Mouse (Mus musculus) MEL (cell line): Measurements from ENCODE around the gene Stk32b. TPM values are rescaled to one million over a fixed set of nuclear protein-coding genes. Genes with fewer than 3 reads are reported as not detected.
A peak's percentile ranks its signal among the peaks of the same experiment; 100 is the strongest.

ENCODE experiments used
- DNase-seq: peaks from one replicate; pipeline ENCODE4 v3.0.0; 2011; ENCODE audit warnings: low read depth, low spot score
- H3K27ac ChIP-seq: 2 replicates; pipeline ENCODE4 v1.5.1; 2012; ENCODE audit warnings: low read depth, mild to moderate bottlenecking, control low read depth, low read length, moderate library complexity; ENCODE audit not compliant: control insufficient read depth
- H3K27me3 ChIP-seq, 2 experiments: fragments of 150-350 bp in 1 of 2; sonication (generic) in 1 of 2; 2 replicates each; pipeline ENCODE4 v1.6.1; 2012; ENCODE audit warnings: low read length in 2 of 2, mild to moderate bottlenecking in 2 of 2, improper control_type of control experiment in 1 of 2, moderate library complexity in 1 of 2; ENCODE audit not compliant: insufficient read depth in 2 of 2, control insufficient read depth in 1 of 2
- H3K36me3 ChIP-seq, 2 experiments: 2 replicates each; pipeline ENCODE4 v1.6.1; 2012 to 2014; ENCODE audit warnings: low read length in 2 of 2, improper control_type of control experiment in 1 of 2, inconsistent platforms in 1 of 2, mild to moderate bottlenecking in 1 of 2; ENCODE audit not compliant: insufficient read depth in 2 of 2, control insufficient read depth in 1 of 2
- H3K4me1 ChIP-seq, 2 experiments: fragments of 150-350 bp in 1 of 2; sonication (generic) in 1 of 2; 2 replicates each; pipeline ENCODE4 v1.6.1; 2012; ENCODE audit warnings: low read length in 2 of 2, improper control_type of control experiment in 1 of 2, mild to moderate bottlenecking in 1 of 2; ENCODE audit not compliant: insufficient read depth in 2 of 2, control insufficient read depth in 1 of 2
- H3K4me3 ChIP-seq, 2 experiments: fragments of 150-350 bp in 1 of 2; sonication (generic) in 1 of 2; 2 replicates each; pipeline ENCODE4 v1.5.1; 2012; ENCODE audit warnings: low read depth in 2 of 2, low read length in 2 of 2, mild to moderate bottlenecking in 2 of 2, moderate library complexity in 2 of 2, control low read depth in 1 of 2, improper control_type of control experiment in 1 of 2; ENCODE audit not compliant: control insufficient read depth in 1 of 2, insufficient read depth in 1 of 2
- H3K79me2 ChIP-seq: 2 replicates; pipeline ENCODE4 v1.6.1; 2012; ENCODE audit warnings: mild to moderate bottlenecking, low read length, moderate library complexity; ENCODE audit not compliant: control insufficient read depth, poor library complexity, insufficient read depth
- H3K9ac ChIP-seq: 2 replicates; pipeline ENCODE4 v1.6.1; 2012; ENCODE audit warnings: low read depth, mild to moderate bottlenecking, control low read depth, low read length, moderate library complexity; ENCODE audit not compliant: control insufficient read depth, poor library complexity, severe bottlenecking
- H3K9me3 ChIP-seq: fragments of 150-350 bp; sonication (generic); replicated peaks from 2 replicates; pipeline ENCODE4 v1.6.1; 2012; ENCODE audit warnings: mild to moderate bottlenecking, low read length, improper control_type of control experiment, moderate library complexity; ENCODE audit not compliant: insufficient read depth
- BHLHE40 ChIP-seq: IDR thresholded peaks from 2 replicates; pipeline ENCODE4 v1.6.1; 2012; ENCODE audit warnings: low read depth, mild to moderate bottlenecking, inconsistent platforms, low read length, improper control_type of control experiment, borderline replicate concordance
- CHD1 ChIP-seq: IDR thresholded peaks from 2 replicates; pipeline ENCODE4 v1.6.1; 2012; ENCODE audit warnings: low read depth, mild to moderate bottlenecking, inconsistent platforms, low read length, improper control_type of control experiment
- CHD2 ChIP-seq: IDR thresholded peaks from 2 replicates; pipeline ENCODE4 v1.6.1; 2011; ENCODE audit warnings: low read length, improper control_type of control experiment
- CTCF ChIP-seq, 3 experiments: IDR thresholded peaks in 2 of 3; conservative IDR thresholded peaks in 1 of 3; 2 replicates each; pipeline ENCODE4 v1.5.1; 2011 to 2012; ENCODE audit warnings: low read length in 3 of 3, low read depth in 2 of 3, mild to moderate bottlenecking in 2 of 3, improper control_type of control experiment in 1 of 3, inconsistent platforms in 1 of 3, mixed read lengths in 1 of 3, moderate library complexity in 1 of 3; ENCODE audit not compliant: control insufficient read depth in 1 of 3, insufficient read depth in 1 of 3, poor library complexity in 1 of 3, severe bottlenecking in 1 of 3
- EP300 ChIP-seq, 2 experiments: IDR thresholded peaks; 2 replicates each; pipeline ENCODE4 v1.6.1; 2011; ENCODE audit warnings: improper control_type of control experiment in 2 of 2, low read length in 2 of 2, low read depth in 1 of 2, mild to moderate bottlenecking in 1 of 2
- GABPA ChIP-seq: IDR thresholded peaks from 2 replicates; pipeline ENCODE4 v1.6.1; 2012; ENCODE audit warnings: low read depth, mild to moderate bottlenecking, inconsistent platforms, low read length, improper control_type of control experiment, moderate library complexity
- GATA1 ChIP-seq: IDR thresholded peaks from 2 replicates; pipeline ENCODE4 v1.6.1; 2011; ENCODE audit warnings: low read depth, low read length, improper control_type of control experiment
- JUND ChIP-seq: IDR thresholded peaks from 2 replicates; pipeline ENCODE4 v1.6.1; 2011; ENCODE audit warnings: low read depth, mild to moderate bottlenecking, improper control_type of control experiment, low read length
- KAT2A ChIP-seq: conservative IDR thresholded peaks from 2 replicates; pipeline ENCODE4 v1.6.1; 2012; ENCODE audit warnings: low read depth, low read length, improper control_type of control experiment, inconsistent platforms
- MAFK ChIP-seq: IDR thresholded peaks from 2 replicates; pipeline ENCODE4 v1.6.1; 2011; ENCODE audit warnings: low read depth, mild to moderate bottlenecking, low read length, improper control_type of control experiment, borderline replicate concordance
- MAX ChIP-seq: IDR thresholded peaks from 2 replicates; pipeline ENCODE4 v1.6.1; 2011; ENCODE audit warnings: low read length, improper control_type of control experiment
- MXI1 ChIP-seq: IDR thresholded peaks from 2 replicates; pipeline ENCODE4 v1.6.1; 2011; ENCODE audit warnings: mild to moderate bottlenecking, low read depth, low read length, improper control_type of control experiment
- MYB ChIP-seq: IDR thresholded peaks from 2 replicates; pipeline ENCODE4 v1.6.1; 2011; ENCODE audit warnings: mild to moderate bottlenecking, low read depth, low read length, improper control_type of control experiment
- MYC ChIP-seq: IDR thresholded peaks from 2 replicates; pipeline ENCODE4 v1.6.1; 2011; ENCODE audit warnings: low read depth, mild to moderate bottlenecking, low read length, improper control_type of control experiment, moderate library complexity
- NELFE ChIP-seq: IDR thresholded peaks from 2 replicates; pipeline ENCODE4 v1.6.1; 2011; ENCODE audit warnings: low read depth, low read length, improper control_type of control experiment
- POLR2AphosphoS5 ChIP-seq: IDR thresholded peaks from 2 replicates; pipeline ENCODE4 v1.6.1; 2012; ENCODE audit warnings: low read depth, borderline replicate concordance, mild to moderate bottlenecking, inconsistent platforms, low read length, moderate library complexity, mixed read lengths
- RAD21 ChIP-seq: IDR thresholded peaks from 2 replicates; pipeline ENCODE4 v1.6.1; 2011; ENCODE audit warnings: mild to moderate bottlenecking, low read depth, low read length, improper control_type of control experiment
- RCOR1 ChIP-seq: IDR thresholded peaks from 2 replicates; pipeline ENCODE4 v1.6.1; 2012; ENCODE audit warnings: low read depth, mild to moderate bottlenecking, inconsistent platforms, low read length, improper control_type of control experiment
- SIN3A ChIP-seq: IDR thresholded peaks from 2 replicates; pipeline ENCODE4 v1.6.1; 2012; ENCODE audit warnings: low read length, improper control_type of control experiment, inconsistent platforms
- TAL1 ChIP-seq: IDR thresholded peaks from 2 replicates; pipeline ENCODE4 v1.6.1; 2012; ENCODE audit warnings: mild to moderate bottlenecking, inconsistent platforms, low read length, moderate library complexity, mixed read lengths
- TBP ChIP-seq: IDR thresholded peaks from 2 replicates; pipeline ENCODE4 v1.8.0; 2011; ENCODE audit warnings: low read depth, low read length, improper control_type of control experiment
- TCF12 ChIP-seq: IDR thresholded peaks from 2 replicates; pipeline ENCODE4 v1.6.1; 2014; ENCODE audit warnings: low read depth, mild to moderate bottlenecking, inconsistent platforms, low read length, improper control_type of control experiment, moderate library complexity
- UBTF ChIP-seq: IDR thresholded peaks from 2 replicates; pipeline ENCODE4 v1.6.1; 2012; ENCODE audit warnings: low read depth, mild to moderate bottlenecking, inconsistent platforms, low read length, improper control_type of control experiment, moderate library complexity, borderline replicate concordance; ENCODE audit not compliant: insufficient read depth
- USF1 ChIP-seq: IDR thresholded peaks from 2 replicates; pipeline ENCODE4 v1.6.1; 2014; ENCODE audit warnings: low read depth, mild to moderate bottlenecking, inconsistent platforms, low read length, improper control_type of control experiment, moderate library complexity
- USF2 ChIP-seq, 2 experiments: IDR thresholded peaks; 2 replicates each; pipeline ENCODE4 v1.6.1; 2011 to 2012; ENCODE audit warnings: improper control_type of control experiment in 2 of 2, low read length in 2 of 2, borderline replicate concordance in 1 of 2, inconsistent platforms in 1 of 2, low read depth in 1 of 2, mild to moderate bottlenecking in 1 of 2; ENCODE audit not compliant: insufficient read depth in 1 of 2
- ZC3H11A ChIP-seq: IDR thresholded peaks from 2 replicates; pipeline ENCODE4 v1.6.1; 2012; ENCODE audit warnings: low read depth, mild to moderate bottlenecking, inconsistent platforms, low read length, improper control_type of control experiment
- polyA plus RNA-seq, 2 experiments: library from polyadenylated mRNA; stranded (reverse) in 1 of 2; unstranded in 1 of 2; fragments of >175 nt in 1 of 2; fragments of >200 nt in 1 of 2; gene quantifications; 2 replicates each; pipeline versions ENCODE4 v1.2.1 to v1.2.4; 2012; ENCODE audit warnings: low replicate concordance in 2 of 2, low read depth in 1 of 2; ENCODE audit not compliant: insufficient read length in 2 of 2, insufficient read depth in 1 of 2, missing spikeins in 1 of 2
- total RNA-seq: library from RNA; depleted of rRNA; stranded (reverse); fragments of 300-350 nt; gene quantifications from 2 replicates; pipeline ENCODE4 v1.2.3, GENCODE M21; 2012

The Stk32b gene
- total and polyA plus RNA-seq, 3 experiments = not detected

DNA sequence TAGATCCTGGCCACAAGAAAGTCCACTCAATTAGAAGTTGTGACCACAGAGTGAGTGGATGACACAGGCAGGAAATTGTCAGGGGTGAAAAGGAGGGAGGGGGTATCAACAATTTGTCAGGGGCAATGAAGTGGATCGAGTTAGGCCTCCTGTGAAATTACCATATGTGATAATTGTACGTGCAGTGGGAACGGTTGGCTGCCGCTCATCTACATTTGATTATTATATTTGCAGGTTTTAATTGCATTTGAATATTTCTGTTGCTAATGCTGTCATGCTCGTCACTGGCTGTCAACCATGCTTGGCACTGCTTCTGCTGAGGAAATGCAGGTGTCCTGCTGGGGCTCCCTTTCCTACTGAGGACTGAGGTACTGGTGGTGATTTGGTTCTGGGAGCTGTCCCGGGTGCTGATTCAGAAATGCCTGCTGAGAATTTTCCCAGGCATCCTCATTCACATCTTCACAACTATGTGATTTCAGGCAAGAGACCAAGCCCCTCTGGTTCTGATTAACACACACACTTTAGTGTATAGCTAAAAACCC, 159.6 kb downstream of the Stk32b start:
- H3K27ac ChIP-seq = no peak overlapping the region
- no peak overlapping the region for H3K4me3 ChIP-seq
- no peaks in the 10 kb centered on the region for H3K27me3 ChIP-seq
- no peak overlapping the region for H3K9ac ChIP-seq
- H3K4me1 ChIP-seq = no peaks in the 10 kb centered on the region
- no peaks in the 10 kb centered on the region for H3K36me3 ChIP-seq
- DNase-seq = peak; percentile 10
- no peaks in the 10 kb centered on the region for H3K79me2 ChIP-seq
- TF ChIP-seq GABPA (no peak), JUND (no peak), CHD1 (no peak), CHD2 (no peak)
- no peaks in the 10 kb centered on the region for H3K9me3 ChIP-seq

- Histone ChIP-seq H3K79me2 (no peaks in the 10 kb centered on the region), H3K9ac (no peak overlapping the region), H3K4me3 (no peak overlapping the region), H3K36me3 (no peaks in the 10 kb centered on the region), H3K4me1 (no peaks in the 10 kb centered on the region), H3K9me3 (peaks cover 3% of the 10 kb centered on the region; the same call in 1 of the 2 replicates), H3K27ac (no peak overlapping the region), H3K27me3 (no peaks in the 10 kb centered on the region)
- no peak for TF ChIP-seq RCOR1
- no peak for TF ChIP-seq ZC3H11A
- TF ChIP-seq KAT2A = no peak
- no peak for TF ChIP-seq MAX
- no peak for TF ChIP-seq JUND
- no peak for TF ChIP-seq USF1
- no peak for TF ChIP-seq GABPA
- TF ChIP-seq GATA1 = no peak
- TF ChIP-seq NELFE = no peak
- TF ChIP-seq TBP = no peak
- no peak for TF ChIP-seq MAFK
- TF ChIP-seq MYC = no peak
- no peak for TF ChIP-seq CTCF (IDR thresholded peaks at IDR 0.05 in 2 of 3, conservative IDR thresholded peaks at IDR 0.05 in 1 of 3; ENCODE audit: control insufficient read depth in 1 of 3, insufficient read depth in 1 of 3, low read depth in 2 of 3, low read length in 3 of 3, poor library complexity in 1 of 3, severe bottlenecking in 1 of 3)
- no peak for TF ChIP-seq CHD1
- no peak for DNase-seq
Observed at GRCm38 (mm10) chr5:37554231-37554630, 162.7 kb downstream of the Stk32b start.

DNA sequence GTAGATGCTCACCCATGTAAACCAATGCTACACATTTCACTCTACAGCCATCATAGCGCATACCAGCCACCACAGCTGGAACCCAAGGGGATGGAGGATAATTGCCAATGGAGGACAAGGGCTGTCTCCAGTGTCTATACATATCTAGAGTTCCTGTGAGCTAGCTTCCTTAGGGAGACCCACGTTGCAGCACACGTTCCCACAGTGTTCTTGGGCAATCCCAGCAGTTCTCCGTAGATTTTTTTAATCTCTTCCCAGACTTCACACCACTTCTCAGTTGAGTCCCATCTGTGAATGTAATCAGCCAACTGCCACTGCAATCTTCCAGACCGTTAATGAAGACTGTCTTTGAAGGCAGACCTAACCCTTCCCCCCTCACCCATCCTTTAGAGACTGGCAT, 165.3 kb downstream of the Stk32b start:
- no peaks in the 10 kb centered on the region for H3K27me3 ChIP-seq
- TF ChIP-seq RAD21 (no peak), MAX (no peak), NELFE (no peak), BHLHE40 (no peak), POLR2AphosphoS5 (no peak), TAL1 (no peak), SIN3A (no peak), GATA1 (no peak), EP300 (IDR thresholded peaks at IDR 0.05; ENCODE audit: low read depth in 1 of 2, low read length in 2 of 2) (no peak), MYB (no peak), USF2 (IDR thresholded peaks at IDR 0.05; ENCODE audit: borderline replicate concordance in 1 of 2, insufficient read depth in 1 of 2, low read depth in 1 of 2, low read length in 2 of 2) (no peak), MAFK (no peak), GABPA (no peak), TCF12 (no peak), UBTF (no peak), USF1 (no peak), MXI1 (no peak), TBP (no peak), CHD2 (no peak)

More for the DNA sequence above, 165.3 kb downstream of the Stk32b start:
- H3K4me1 ChIP-seq = no peaks in the 10 kb centered on the region
- no peak overlapping the region for H3K9ac ChIP-seq
- no peak overlapping the region for H3K27ac ChIP-seq
- H3K36me3 ChIP-seq = no peaks in the 10 kb centered on the region
- no peaks in the 10 kb centered on the region for H3K79me2 ChIP-seq
- peaks cover 3% of the 10 kb centered on the region; the same call in 1 of the 2 replicates for H3K9me3 ChIP-seq
- H3K4me3 ChIP-seq = no peak overlapping the region
- DNase-seq = no peak
